Mouse (Mus musculus): Measurements from ENCODE around the gene Kcne4. TPM values are rescaled to one million over a fixed set of nuclear protein-coding genes. Genes with fewer than 3 reads are reported as not detected.
"Not testable (repeated sequence)": the region's sequence is repeated elsewhere in the genome, so short reads cannot be mapped to it uniquely, and the experiment has no call there.

Kcne4 gene
- polyA plus RNA-seq (2016; fragmentation: Nextera tagmentation; extraction: Ambion mirVana) = 0.16 and 0.90 TPM in 2 replicates

- Histone ChIP-seq H3K9me3 (replicated peaks) (no peaks in the 10 kb centered on the region), H3K4me1 (peaks cover 59% of the 10 kb centered on the region), H3K27me3 (ENCODE audit: low read depth, poor library complexity, severe bottlenecking) (no peaks in the 10 kb centered on the region; the same call in 1 of the 2 replicates), H3K4me3 (no peak within 1 kb of the TSS), H3K36me3 (no peaks in the 10 kb centered on the region), H3K27ac (no peak within 1 kb of the TSS)
- peak; percentile 30 for DNase-seq (ENCODE audit: low spot score)
- 64% methylated on average over 10 of the region's 10 CpGs for WGBS
Observed at GRCm38 (mm10) chr1:78816639-78817038, at the start of gene Kcne4. Kcne4 (plus strand) TSS chr1:78816758.

GRCm38 (mm10) chr1:78781899-78782298, 34.7 kb upstream of the Kcne4 start:
- no peaks in the 10 kb centered on the region for H3K36me3 ChIP-seq
- 82% methylated on average over 5 of the region's 5 CpGs for WGBS
- H3K4me1 ChIP-seq = no peaks in the 10 kb centered on the region
- no peak overlapping the region for H3K27ac ChIP-seq
- no peak overlapping the region for H3K4me3 ChIP-seq
- no peaks in the 10 kb centered on the region for H3K27me3 ChIP-seq (ENCODE audit: low read depth, poor library complexity, severe bottlenecking)
- H3K9me3 ChIP-seq (replicated peaks) = no peaks in the 10 kb centered on the region
- no peak for DNase-seq (ENCODE audit: low spot score)

GRCm38 (mm10) chr1:78784936-78785335, 31.6 kb upstream of the Kcne4 start:
- 94% methylated on average over 9 of the region's 9 CpGs for WGBS
- H3K36me3 ChIP-seq; H3K27me3 ChIP-seq (ENCODE audit: low read depth, poor library complexity, severe bottlenecking); DNase-seq (ENCODE audit: low spot score); H3K9me3 ChIP-seq (replicated peaks); H3K4me1 ChIP-seq; H3K27ac ChIP-seq; H3K4me3 ChIP-seq: not testable (repeated sequence)

- Histone ChIP-seq H3K9me3 (replicated peaks) (no peaks in the 10 kb centered on the region), H3K27ac (no peak overlapping the region), H3K4me3 (no peak overlapping the region), H3K36me3 (no peaks in the 10 kb centered on the region), H3K4me1 (no peaks in the 10 kb centered on the region), H3K27me3 (ENCODE audit: low read depth, poor library complexity, severe bottlenecking) (no peaks in the 10 kb centered on the region)
- WGBS = 75% methylated on average over 1 of the region's 1 CpGs
- no peak for DNase-seq (ENCODE audit: low spot score)
Observed at GRCm38 (mm10) chr1:78789744-78790143, 26.8 kb upstream of the Kcne4 start.

DNA sequence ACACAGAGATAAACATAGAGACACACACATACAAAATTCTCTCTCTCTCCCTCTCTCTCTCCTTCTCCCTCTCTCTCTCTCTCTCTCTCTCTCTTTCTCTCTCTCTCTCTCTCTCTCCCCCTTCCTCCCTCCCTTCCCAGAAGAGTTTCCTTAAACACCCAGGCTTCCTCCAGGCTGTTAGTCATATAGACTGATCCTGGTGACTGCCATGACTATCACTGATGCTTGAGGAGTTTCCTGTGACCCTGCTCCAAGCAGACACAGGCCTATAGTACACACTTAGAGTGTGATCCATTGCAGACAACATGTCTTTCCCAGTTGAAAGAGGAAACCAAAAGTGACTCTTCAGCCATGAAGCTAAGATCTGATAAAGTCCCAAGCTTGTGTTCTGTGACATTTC, 9.1 kb upstream of the Kcne4 start:
- H3K9me3 ChIP-seq (replicated peaks) = no peaks in the 10 kb centered on the region
- no peak for DNase-seq (ENCODE audit: low spot score)

DNA sequence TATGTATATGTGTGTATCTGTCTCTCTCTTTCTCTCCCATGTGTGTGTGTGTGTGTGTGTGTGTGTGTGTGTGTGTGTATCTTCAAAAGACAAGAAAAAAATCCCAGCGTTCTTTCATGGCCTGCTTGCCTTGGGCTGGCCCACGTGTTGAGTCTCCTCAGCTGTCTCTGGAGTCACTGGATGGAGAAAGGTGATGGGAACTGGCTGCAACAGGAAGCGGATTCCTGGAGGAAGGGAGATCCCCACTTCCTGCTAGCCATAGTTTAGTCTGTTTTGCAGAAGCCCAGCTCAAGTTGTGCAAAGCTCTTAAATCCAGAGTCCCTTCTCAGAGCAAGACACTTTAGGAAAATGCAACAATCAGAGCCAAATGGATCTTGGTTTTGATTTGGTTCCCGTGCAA, 6.7 kb upstream of the Kcne4 start:
- Histone ChIP-seq H3K9me3 (replicated peaks) (no peaks in the 10 kb centered on the region), H3K4me1 (peaks cover 12% of the 10 kb centered on the region), H3K27me3 (ENCODE audit: low read depth, poor library complexity, severe bottlenecking) (no peaks in the 10 kb centered on the region), H3K27ac (no peak overlapping the region), H3K4me3 (no peak overlapping the region), H3K36me3 (no peaks in the 10 kb centered on the region)
- no peak for DNase-seq (ENCODE audit: low spot score)
- WGBS = 73% methylated on average over 4 of the region's 4 CpGs

More for the DNA sequence above, 9.1 kb upstream of the Kcne4 start:
- no peaks in the 10 kb centered on the region for H3K27me3 ChIP-seq (ENCODE audit: low read depth, poor library complexity, severe bottlenecking)
- no peaks in the 10 kb centered on the region for H3K36me3 ChIP-seq
- H3K4me1 ChIP-seq = peaks cover 3% of the 10 kb centered on the region; the same call in 1 of the 2 replicates
- no peak overlapping the region for H3K4me3 ChIP-seq
- H3K27ac ChIP-seq = no peak overlapping the region

DNA sequence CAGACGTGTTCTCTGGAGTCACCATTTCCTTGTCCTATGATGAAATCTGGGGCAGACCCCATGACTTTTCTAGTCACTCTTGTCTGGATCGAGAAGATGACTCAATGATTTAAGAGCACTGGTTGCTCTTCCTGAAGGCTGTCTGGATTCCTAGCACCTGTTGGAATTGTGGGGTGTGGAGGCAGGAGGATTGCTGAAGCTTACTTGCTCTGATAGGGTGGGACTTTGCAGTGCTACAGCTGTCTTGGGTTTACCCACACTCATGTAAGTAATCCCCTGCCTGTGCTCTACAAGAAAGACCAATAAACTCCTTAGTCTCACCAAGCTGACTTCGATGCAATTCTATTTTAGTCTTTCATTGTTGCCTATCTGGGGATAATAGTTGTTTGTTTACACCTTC, 5.7 kb upstream of the Kcne4 start:
- Histone ChIP-seq H3K36me3 (no peaks in the 10 kb centered on the region), H3K4me3 (no peak overlapping the region), H3K27me3 (ENCODE audit: low read depth, poor library complexity, severe bottlenecking) (no peaks in the 10 kb centered on the region), H3K27ac (no peak overlapping the region), H3K4me1 (peaks cover 15% of the 10 kb centered on the region), H3K9me3 (replicated peaks) (no peaks in the 10 kb centered on the region)
- no peak for DNase-seq (ENCODE audit: low spot score)
- 89% methylated on average over 3 of the region's 3 CpGs for WGBS

GRCm38 (mm10) chr1:78811975-78812490, 4.5 kb upstream of the Kcne4 start:
- Histone ChIP-seq H3K27me3 (ENCODE audit: low read depth, poor library complexity, severe bottlenecking) (no peaks in the 10 kb centered on the region), H3K9me3 (replicated peaks) (no peaks in the 10 kb centered on the region), H3K4me1 (peaks cover 22% of the 10 kb centered on the region), H3K27ac (no peak overlapping the region), H3K36me3 (no peaks in the 10 kb centered on the region), H3K4me3 (no peak overlapping the region)
- WGBS = 78% methylated on average over 10 of the region's 10 CpGs
- no peak for DNase-seq (ENCODE audit: low spot score)

DNA sequence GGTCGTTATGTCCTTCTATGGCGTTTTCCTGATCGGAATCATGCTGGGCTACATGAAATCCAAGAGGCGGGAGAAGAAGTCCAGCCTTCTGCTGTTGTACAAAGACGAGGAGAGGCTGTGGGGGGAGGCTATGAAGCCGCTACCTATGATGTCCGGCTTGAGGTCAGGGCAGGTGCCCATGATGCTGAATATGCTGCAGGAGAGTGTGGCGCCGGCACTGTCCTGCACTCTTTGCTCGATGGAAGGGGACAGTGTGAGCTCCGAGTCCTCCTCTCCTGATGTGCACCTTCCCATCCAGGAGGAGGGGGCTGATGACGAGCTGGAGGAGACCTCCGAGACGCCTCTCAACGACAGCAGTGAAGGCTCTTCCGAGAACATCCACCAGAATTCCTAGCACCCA, 1.2 kb downstream of the Kcne4 start:
- H3K4me1 ChIP-seq = peaks cover 67% of the 10 kb centered on the region
- DNase-seq (ENCODE audit: low spot score) = no peak
- H3K9me3 ChIP-seq (replicated peaks) = no peaks in the 10 kb centered on the region
- no peaks in the 10 kb centered on the region; the same call in 1 of the 2 replicates for H3K27me3 ChIP-seq (ENCODE audit: low read depth, poor library complexity, severe bottlenecking)
- H3K36me3 ChIP-seq = no peaks in the 10 kb centered on the region
- H3K4me3 ChIP-seq = no peak overlapping the region
- 88% methylated on average over 16 of the region's 16 CpGs for WGBS
- no peak overlapping the region for H3K27ac ChIP-seq

GRCm38 (mm10) chr1:78818630-78819526, 2.3 kb downstream of the Kcne4 start:
- peaks cover 68% of the 10 kb centered on the region for H3K4me1 ChIP-seq
- no peak overlapping the region for H3K27ac ChIP-seq
- WGBS = 76% methylated on average over 11 of the region's 11 CpGs

DNA sequence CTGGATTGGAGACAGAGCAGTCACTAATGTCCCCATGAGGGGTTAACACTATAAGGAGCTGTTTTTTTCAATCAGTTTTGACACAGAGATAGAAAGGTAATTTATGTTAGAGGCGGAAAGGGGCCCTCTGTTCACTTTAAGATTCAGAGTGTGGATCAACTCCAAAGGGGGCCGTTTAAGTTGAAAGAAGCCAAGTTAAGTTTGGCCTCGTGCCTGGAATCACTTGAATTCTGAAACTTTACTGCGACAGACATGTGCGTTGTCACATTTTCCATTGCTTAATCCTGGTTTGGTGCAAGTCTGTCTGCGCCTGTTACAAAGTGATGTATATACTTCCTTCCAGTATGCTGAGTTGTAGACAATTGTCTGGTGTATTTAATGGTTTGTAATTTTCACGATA, 3.0 kb downstream of the Kcne4 start:
- no peaks in the 10 kb centered on the region for H3K9me3 ChIP-seq (replicated peaks)
- H3K4me3 ChIP-seq = no peak overlapping the region
- no peaks in the 10 kb centered on the region; the same call in 1 of the 2 replicates for H3K27me3 ChIP-seq (ENCODE audit: low read depth, poor library complexity, severe bottlenecking)
- no peak overlapping the region for H3K27ac ChIP-seq
- 64% methylated on average over 7 of the region's 7 CpGs for WGBS
- DNase-seq (ENCODE audit: low spot score) = no peak
- peaks cover 61% of the 10 kb centered on the region for H3K4me1 ChIP-seq
- no peaks in the 10 kb centered on the region for H3K36me3 ChIP-seq

More at GRCm38 (mm10) chr1:78818630-78819526, 2.3 kb downstream of the Kcne4 start:
- H3K27me3 ChIP-seq (ENCODE audit: low read depth, poor library complexity, severe bottlenecking) = no peaks in the 10 kb centered on the region; the same call in 1 of the 2 replicates
- no peak overlapping the region for H3K4me3 ChIP-seq
- H3K9me3 ChIP-seq (replicated peaks) = no peaks in the 10 kb centered on the region
- no peaks in the 10 kb centered on the region for H3K36me3 ChIP-seq
- DNase-seq (ENCODE audit: low spot score) = no peak

GRCm38 (mm10) chr1:78820176-78820575, 3.6 kb downstream of the Kcne4 start:
- 65% methylated on average over 8 of the region's 8 CpGs for WGBS
- H3K27me3 ChIP-seq (ENCODE audit: low read depth, poor library complexity, severe bottlenecking) = no peaks in the 10 kb centered on the region; the same call in 1 of the 2 replicates
- H3K4me3 ChIP-seq = no peak overlapping the region
- H3K4me1 ChIP-seq = peaks cover 56% of the 10 kb centered on the region
- H3K36me3 ChIP-seq = no peaks in the 10 kb centered on the region
- DNase-seq (ENCODE audit: low spot score) = no peak
- H3K9me3 ChIP-seq (replicated peaks) = no peaks in the 10 kb centered on the region
- H3K27ac ChIP-seq = no peak overlapping the region

- no peaks in the 10 kb centered on the region; the same call in 1 of the 2 replicates for H3K27me3 ChIP-seq (ENCODE audit: low read depth, poor library complexity, severe bottlenecking)
- H3K9me3 ChIP-seq (replicated peaks) = no peaks in the 10 kb centered on the region
- peak overlapping the region; percentile 25; the same call in 1 of the 2 replicates for H3K27ac ChIP-seq
- no peaks in the 10 kb centered on the region for H3K36me3 ChIP-seq
- H3K4me1 ChIP-seq = peaks cover 56% of the 10 kb centered on the region
- DNase-seq (ENCODE audit: low spot score) = peak; percentile 32
- H3K4me3 ChIP-seq = no peak overlapping the region
- WGBS = 66% methylated on average over 9 of the region's 9 CpGs
Observed at GRCm38 (mm10) chr1:78821111-78821510, 4.6 kb downstream of the Kcne4 start.
